Mouse (Mus musculus) lung, postnatal 0 days (tissue): ENCODE data around the gene Shisal2b.

Experiments used
- CTCF ChIP-seq: IDR thresholded peaks from 2 replicates; pipeline ENCODE4 v1.5.1; 2016; ENCODE audit warnings: antibody characterized with exemption, mild to moderate bottlenecking
- EP300 ChIP-seq: IDR thresholded peaks from 2 replicates; pipeline ENCODE4 v1.6.1; 2016; ENCODE audit warnings: antibody characterized with exemption, mild to moderate bottlenecking, control low read depth

GRCm38 (mm10) chr13:104886308-104887032 is 22.8 kb upstream of the Shisal2b start:
- TF ChIP-seq CTCF (no peak), EP300 (no peak)
